Mouse (Mus musculus) thymus, adult 18-20 months (tissue): ENCODE results near the gene Ccl8.

Experiments
- DNase-seq, 2 experiments: peaks; one replicate each; pipeline ENCODE4 v3.0.0; 2022; ENCODE audit warnings: mixed read lengths in 2 of 2

Gene Ccl8

GRCm38 (mm10) chr11:82114885-82115284, at the start of gene Ccl8:
Gene Ccl8 (plus strand): TSS chr11:82115185.
- DNase-seq, result no peak

GRCm38 (mm10) chr11:82066953-82067571, 47.9 kb upstream of the Ccl8 start:
- no peak for DNase-seq

DNA sequence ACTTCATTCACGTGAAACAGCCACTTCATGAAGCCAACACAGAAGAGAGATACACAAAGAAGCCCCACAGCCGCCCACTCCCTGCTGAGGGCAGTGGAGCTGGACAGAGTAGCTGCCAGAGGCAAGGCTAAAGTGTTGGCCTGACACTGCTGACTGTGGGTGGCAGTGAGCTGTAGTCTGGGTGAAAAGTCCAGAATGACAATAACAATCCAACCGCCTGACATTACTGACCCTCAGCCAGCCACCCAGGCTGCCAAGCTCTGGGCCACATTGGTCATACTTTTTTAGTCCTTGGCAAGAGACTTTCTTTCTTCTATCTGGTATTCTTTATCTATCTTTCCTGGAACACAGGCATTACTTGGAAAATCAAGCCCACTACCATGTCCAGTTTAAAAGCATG, 43.9 kb upstream of the Ccl8 start:
- no peak for DNase-seq

GRCm38 (mm10) chr11:82072374-82072773, 42.6 kb upstream of the Ccl8 start:
- no peak for DNase-seq

GRCm38 (mm10) chr11:82072984-82073383, 42.0 kb upstream of the Ccl8 start:
- DNase-seq, result no peak

DNA sequence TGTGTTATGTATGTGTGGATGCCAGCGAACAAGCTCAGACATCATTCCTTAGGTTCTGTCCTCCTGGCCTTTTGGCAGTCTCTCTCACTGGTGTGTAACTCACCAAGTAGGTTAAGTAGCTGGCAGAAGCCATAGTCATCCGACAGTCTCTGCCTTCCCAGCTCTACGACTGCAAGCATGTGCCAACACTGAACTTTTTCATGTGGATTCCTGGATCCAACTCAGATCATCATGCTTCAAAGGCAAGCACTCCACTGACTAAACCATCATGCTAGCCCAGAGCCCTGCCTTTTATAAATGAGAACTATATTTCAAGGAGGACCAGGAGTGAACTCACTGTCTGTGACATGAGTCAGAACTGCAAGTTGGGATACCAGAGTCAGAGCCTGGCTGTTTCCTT, 41.3 kb upstream of the Ccl8 start:
- no peak for DNase-seq

DNA sequence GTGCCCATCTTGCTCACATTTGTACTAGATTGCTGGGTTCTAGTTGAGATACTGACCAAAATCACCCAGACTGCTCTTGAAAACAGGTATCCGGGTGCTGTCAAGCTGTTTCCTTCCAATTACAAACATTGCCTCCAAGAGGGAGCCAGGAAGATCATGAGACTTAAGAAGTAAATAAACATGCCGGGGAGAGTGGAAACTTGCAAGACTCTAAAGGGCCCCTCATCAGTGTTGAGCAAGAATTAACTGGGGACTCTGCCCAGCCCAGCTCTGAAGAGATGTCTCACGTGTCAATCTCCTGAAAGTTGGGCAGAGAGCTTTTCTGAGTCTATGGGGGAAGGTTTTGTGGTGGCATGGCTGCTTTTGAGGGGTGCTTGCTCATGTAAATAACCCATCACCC, 38.0 kb upstream of the Ccl8 start:
- DNase-seq, result no peak

- DNase-seq, result no peak
These were observed 36.8 kb upstream of the Ccl8 start for GRCm38 (mm10) chr11:82078136-82078730.

- no peak for DNase-seq
These were observed 34.1 kb upstream of the Ccl8 start for GRCm38 (mm10) chr11:82080865-82081264.

DNA sequence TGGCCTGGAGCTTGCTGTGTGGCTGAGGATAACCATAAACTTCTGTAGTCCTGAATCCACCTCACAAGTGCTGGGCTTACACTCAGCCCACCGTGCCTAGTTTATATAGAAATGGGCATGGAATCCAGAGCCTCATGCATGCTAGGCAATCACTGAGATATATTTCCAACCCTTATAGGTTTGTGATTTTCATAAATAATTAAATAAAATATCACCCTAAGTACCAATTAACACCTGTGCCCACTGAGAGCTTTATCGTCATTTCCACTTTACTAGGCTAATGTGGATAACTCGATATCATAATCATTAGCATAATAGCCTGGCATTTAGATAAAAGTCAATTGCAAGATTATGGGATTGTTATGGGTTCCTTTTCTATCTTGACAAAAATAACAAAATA, 30.6 kb upstream of the Ccl8 start:
- DNase-seq, result no peak

- no peak for DNase-seq
These were observed 15.3 kb upstream of the Ccl8 start for GRCm38 (mm10) chr11:82099511-82100323.

- DNase-seq, result no peak
These were observed 13.9 kb upstream of the Ccl8 start for GRCm38 (mm10) chr11:82101087-82101486.

DNA sequence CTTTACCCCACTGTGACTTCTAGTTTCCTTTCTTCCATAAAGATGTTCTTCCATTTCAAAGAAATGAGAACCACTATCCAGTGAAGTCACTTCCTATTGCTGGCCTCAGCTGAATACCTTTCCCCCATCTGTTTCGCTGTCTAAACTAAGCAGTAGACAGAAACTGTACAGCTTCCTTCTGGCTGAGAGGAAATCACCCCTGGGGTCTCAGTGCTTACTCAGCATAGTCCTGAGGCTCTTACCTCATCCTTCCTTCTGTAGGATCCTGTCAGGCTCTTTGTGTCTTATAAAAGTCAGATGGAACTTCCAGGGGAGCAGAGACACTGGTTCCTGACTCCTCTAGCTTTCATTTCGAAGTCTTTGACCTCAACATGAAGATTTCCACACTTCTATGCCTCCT, 13.5 kb upstream of the Ccl8 start, which contains the start of gene Ccl12:
TSS of gene Ccl12 (plus strand) at position 317 of the 400 bp plus-strand sequence.
- DNase-seq, result no peak

- no peak for DNase-seq
These were observed 5.4 kb upstream of the Ccl8 start for GRCm38 (mm10) chr11:82109611-82110010.

- no peak for DNase-seq
These were observed 4.4 kb upstream of the Ccl8 start for GRCm38 (mm10) chr11:82110372-82111248.

- DNase-seq, result no peak
These were observed 1.1 kb downstream of the Ccl8 start for GRCm38 (mm10) chr11:82116041-82116440.

- DNase-seq, result no peak
These were observed 18.0 kb downstream of the Ccl8 start for GRCm38 (mm10) chr11:82132977-82133376.

- no peak for DNase-seq
These were observed 21.2 kb downstream of the Ccl8 start for GRCm38 (mm10) chr11:82136196-82136595.

GRCm38 (mm10) chr11:82139492-82140094, 24.6 kb downstream of the Ccl8 start:
- no peak for DNase-seq

- no peak for DNase-seq
These were observed 44.1 kb downstream of the Ccl8 start for GRCm38 (mm10) chr11:82159126-82159525.

DNA sequence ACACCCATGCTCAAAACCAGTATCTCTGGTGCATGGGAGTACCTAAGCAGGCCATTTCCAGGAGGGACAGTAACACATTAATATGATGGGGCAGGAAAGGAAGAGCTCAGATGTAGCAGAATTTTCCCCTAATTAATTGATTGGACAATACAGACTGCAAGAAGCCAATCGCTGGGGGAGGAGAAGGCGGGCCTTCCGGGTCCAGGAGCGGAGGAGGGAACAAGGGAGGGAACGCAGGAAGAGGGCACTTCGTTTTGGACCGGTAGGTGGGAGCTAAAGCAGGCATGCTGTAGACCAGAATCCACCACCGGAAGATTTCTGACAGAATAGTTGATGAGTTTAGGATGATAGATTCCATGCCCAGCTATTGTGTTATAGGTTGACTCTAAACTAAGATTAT, 48.3 kb downstream of the Ccl8 start:
- DNase-seq, result no peak
